23 mouse cellular contexts compared by ENCODE assay signal in the genomic region with DNA sequence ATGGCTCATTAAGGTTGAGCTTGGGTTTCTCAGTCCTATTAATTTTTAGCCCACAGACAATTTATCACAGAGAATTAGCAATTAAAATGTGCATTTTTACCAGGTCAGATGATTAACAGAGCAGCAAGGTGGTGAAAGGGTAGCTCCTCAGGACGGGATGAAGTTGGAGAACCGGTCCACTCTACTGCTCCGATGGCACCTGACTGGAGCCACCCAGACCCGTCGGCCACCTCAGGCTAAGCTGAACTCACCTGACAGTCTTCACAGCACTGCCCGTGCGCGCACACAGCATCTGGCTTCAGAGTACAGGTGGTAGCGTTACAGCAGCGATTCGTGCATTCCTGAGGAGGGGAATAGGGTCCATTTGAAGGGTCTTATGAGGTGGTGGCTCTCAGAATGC.
"Had no signal": no experiment of that assay in that cellular context is flagged by ENCODE, and none has a peak within 500 bp of the region (broad histone marks: within the 10 kb centered on the region; RNA-seq: fewer than 3 reads in every experiment).

No protein-coding gene starts in this region.

- H3K36me3 ChIP-seq: intestine, embryonic 15.5 days; limb, embryonic 10.5 days; limb, embryonic 13.5 days; liver, embryonic 12.5 days; liver, embryonic 15.5 days; midbrain, embryonic 10.5 days; midbrain, embryonic 13.5 days; neural tube, embryonic 12.5 days; neural tube, embryonic 15.5 days had no signal

- H3K4me1 ChIP-seq: limb, embryonic 10.5 days; liver, embryonic 12.5 days; liver, embryonic 15.5 days had no signal

- H3K9me3 ChIP-seq: intestine, embryonic 15.5 days; limb, embryonic 10.5 days; limb, embryonic 13.5 days; liver, embryonic 12.5 days; liver, embryonic 15.5 days; lung, embryonic 15.5 days; midbrain, embryonic 10.5 days; midbrain, embryonic 13.5 days; neural tube, embryonic 12.5 days; neural tube, embryonic 15.5 days had no signal

- H3K27me3 ChIP-seq: intestine, embryonic 15.5 days; limb, embryonic 13.5 days; liver, embryonic 12.5 days; liver, embryonic 15.5 days; lung, embryonic 15.5 days; midbrain, embryonic 13.5 days; neural tube, embryonic 12.5 days; neural tube, embryonic 15.5 days had no signal

- H3K9ac ChIP-seq: intestine, embryonic 15.5 days; limb, embryonic 13.5 days; liver, embryonic 12.5 days; liver, embryonic 15.5 days; lung, embryonic 15.5 days; midbrain, embryonic 13.5 days; neural tube, embryonic 12.5 days; neural tube, embryonic 15.5 days had no signal

- H3K4me2 ChIP-seq: intestine, embryonic 15.5 days; limb, embryonic 13.5 days; liver, embryonic 12.5 days; liver, embryonic 15.5 days; lung, embryonic 15.5 days; midbrain, embryonic 13.5 days; neural tube, embryonic 12.5 days; neural tube, embryonic 15.5 days had no signal

- H3K4me3 ChIP-seq: intestine, embryonic 15.5 days; limb, embryonic 10.5 days; limb, embryonic 13.5 days; liver, embryonic 12.5 days; liver, embryonic 15.5 days; lung, embryonic 15.5 days; midbrain, embryonic 10.5 days; midbrain, embryonic 13.5 days; neural tube, embryonic 12.5 days; neural tube, embryonic 15.5 days had no signal

- H3K27ac ChIP-seq: intestine, embryonic 15.5 days; kidney, postnatal 0 days; limb, embryonic 10.5 days; limb, embryonic 13.5 days; liver, embryonic 12.5 days; liver, embryonic 15.5 days; lung, embryonic 15.5 days; midbrain, embryonic 10.5 days; midbrain, embryonic 13.5 days; neural tube, embryonic 12.5 days; neural tube, embryonic 15.5 days; stomach, postnatal 0 days had no signal

- ATAC-seq: hindbrain, embryonic 16.5 days; intestine, embryonic 15.5 days; liver, embryonic 12.5 days; midbrain, embryonic 13.5 days had no signal

- DNase-seq: liver; lung, adult 18-20 months; lung, postnatal 10 days; lung, postnatal 4 days; right cerebral cortex, adult 18-20 months; right cerebral cortex, postnatal 14 days; right cerebral cortex, postnatal 4 days; thymus, adult 2 months; thymus, postnatal 14 days; thymus, postnatal 4 days had no signal
